In genomic region chr8:126162748-126163371, GRCm38 (mm10) we compare ENCODE assay signal across 9 mouse cellular contexts.
DNase-seq lines count a peak whose midpoint lies in the region; ATAC-seq lines count a peak whose summit lies in the region.
"Had no signal": no experiment of that assay in that cellular context is flagged by ENCODE, and none has a peak within 500 bp of the region (broad histone marks: within the 10 kb centered on the region; RNA-seq: fewer than 3 reads in every experiment).

No protein-coding gene starts in this region.

- no peak overlapping the region for H3K4me2 ChIP-seq in hindbrain, embryonic 14.5 days (replicated peaks)
- H3K4me2 ChIP-seq in liver, embryonic 12.5 days: no peak overlapping the region

- no peak overlapping the region for H3K9ac ChIP-seq in hindbrain, embryonic 14.5 days
- no peak overlapping the region for H3K9ac ChIP-seq in liver, embryonic 12.5 days
- H3K9ac ChIP-seq: liver, embryonic 14.5 days had no signal

- peak overlapping the region; percentile 73 for H3K27ac ChIP-seq in hindbrain, embryonic 14.5 days
- H3K27ac ChIP-seq in liver, embryonic 12.5 days: no peak overlapping the region
- H3K27ac ChIP-seq: liver, embryonic 14.5 days had no signal

- intact Hi-C loops in left cerebral cortex, postnatal 25 days (cut with DNase I): loop anchor here (1.0 kb wide), 1 partner anchor 204 kb away; no protein-coding TSS in a partner anchor

- H3K9me3 ChIP-seq in hindbrain, embryonic 14.5 days (ENCODE audit: control insufficient read depth, low read length): peaks cover under 1% of the 10 kb centered on the region; the same call in 1 of the 2 replicates
- no peaks in the 10 kb centered on the region for H3K9me3 ChIP-seq in liver, embryonic 12.5 days (replicated peaks)

- WGBS in hindbrain, embryonic 14.5 days: 27% methylated on average over 11 of the region's 11 CpGs
- 38% methylated on average over 11 of the region's 11 CpGs for WGBS in liver, embryonic 12.5 days (ENCODE audit: insufficient replicate concordance)

- H3K4me3 ChIP-seq in hindbrain, embryonic 14.5 days (replicated peaks; ENCODE audit: low read length): no peak overlapping the region
- H3K4me3 ChIP-seq in liver, embryonic 12.5 days: no peak overlapping the region

- H3K4me1 ChIP-seq in hindbrain, embryonic 14.5 days (replicated peaks; ENCODE audit: control insufficient read depth, insufficient read depth, low read length): peaks cover 19% of the 10 kb centered on the region; the same call in 1 of the 2 replicates
- H3K4me1 ChIP-seq in liver, embryonic 12.5 days: peaks cover 14% of the 10 kb centered on the region

- DNase-seq in brain, adult 2 months (ENCODE audit: low read depth, low spot score): peak; percentile 96
- DNase-seq in cerebellum, postnatal 25 days: peak; percentile 88 to 89
- peak; percentile 53 for DNase-seq in hindbrain, embryonic 14.5 days (ENCODE audit: low spot score)
- peak; percentile 72 to 92 for DNase-seq in left cerebral cortex, postnatal 25 days (ENCODE audit: low spot score in 2 of 2)
- DNase-seq in spleen, postnatal 14 days (ENCODE audit: low spot score in 2 of 2): no peak
- DNase-seq in kidney, postnatal 4 days: no peak
- no peak for DNase-seq in testis, postnatal 10 days (ENCODE audit: low spot score)

- H3K36me3 ChIP-seq in hindbrain, embryonic 14.5 days (replicated peaks; ENCODE audit: control insufficient read depth, insufficient read depth): no peaks in the 10 kb centered on the region
- H3K36me3 ChIP-seq in liver, embryonic 12.5 days: no peaks in the 10 kb centered on the region

- H3K27me3 ChIP-seq in hindbrain, embryonic 14.5 days (ENCODE audit: control insufficient read depth, insufficient read depth, low read length): no peaks in the 10 kb centered on the region
- 0 out of 2 replicates have a peak, but pooled peaks cover 4% of the 10 kb centered on the region for H3K27me3 ChIP-seq in liver, embryonic 12.5 days (replicated peaks)

- ATAC-seq in hindbrain, embryonic 14.5 days (ENCODE audit: low FRiP score): no peak
- ATAC-seq in liver, embryonic 12.5 days: no peak

Comparison
In these comparisons a context has a peak if more than half of its experiments do, and no peak if none do; other contexts are left out.
1. DNase-seq: peak in brain, adult 2 months (single experiment), cerebellum, postnatal 25 days (2 of 2), hindbrain, embryonic 14.5 days (single experiment) and left cerebral cortex, postnatal 25 days (2 of 2); none in spleen, postnatal 14 days (0 of 2), kidney, postnatal 4 days (0 of 2) and testis, postnatal 10 days (single experiment).